Mouse (Mus musculus): Measurements from ENCODE around the gene Npcd. TPM values are rescaled to one million over a fixed set of nuclear protein-coding genes. Genes with fewer than 3 reads are reported as not detected.
"Not testable (repeated sequence)": the region's sequence is repeated elsewhere in the genome, so short reads cannot be mapped to it uniquely, and the experiment has no call there.

Gene Npcd
- total RNA-seq, 2 experiments from 2014 or later, result 1.2 to 1.7 TPM

- peak; percentile 82 for DNase-seq
Observed at GRCm38 (mm10) chr15:79830388-79830787, 3.6 kb downstream of the Npcd start.

GRCm38 (mm10) chr15:79829431-79829830 is 4.6 kb downstream of the Npcd start:
- no peak for DNase-seq

GRCm38 (mm10) chr15:79828366-79829035 is 5.5 kb downstream of the Npcd start:
- DNase-seq, result peak; percentile 47

- DNase-seq, result no peak
Observed at GRCm38 (mm10) chr15:79827778-79828210, 6.2 kb downstream of the Npcd start.

- DNase-seq, result no peak
Observed at GRCm38 (mm10) chr15:79827061-79827777, 6.8 kb downstream of the Npcd start.

GRCm38 (mm10) chr15:79826221-79826935 is 7.7 kb downstream of the Npcd start:
- DNase-seq, result no peak

GRCm38 (mm10) chr15:79825146-79825825 is 8.8 kb downstream of the Npcd start:
- no peak for DNase-seq

- DNase-seq, result peak; percentile 75
Observed at GRCm38 (mm10) chr15:79823588-79824280, 10.3 kb downstream of the Npcd start.

GRCm38 (mm10) chr15:79822265-79823199 is 11.5 kb downstream of the Npcd start:
- DNase-seq, result peak; percentile 49

GRCm38 (mm10) chr15:79818325-79818724 is 15.7 kb downstream of the Npcd start:
- DNase-seq, result no peak

- DNase-seq, result no peak
Observed at GRCm38 (mm10) chr15:79813666-79814258, 20.3 kb downstream of the Npcd start.

GRCm38 (mm10) chr15:79812840-79813239 is 21.2 kb downstream of the Npcd start:
- DNase-seq, result not testable (repeated sequence)

- DNase-seq, result no peak
Observed at GRCm38 (mm10) chr15:79810997-79811396, 23.0 kb downstream of the Npcd start.

GRCm38 (mm10) chr15:79810061-79810460 is 24.0 kb downstream of the Npcd start:
- DNase-seq, result no peak

GRCm38 (mm10) chr15:79808658-79809057 is 25.4 kb downstream of the Npcd start:
- no peak for DNase-seq

- peak; percentile 66 for DNase-seq
Observed at GRCm38 (mm10) chr15:79808114-79808513, 25.9 kb downstream of the Npcd start.

- no peak for DNase-seq
Observed at GRCm38 (mm10) chr15:79807050-79807449, 27.0 kb downstream of the Npcd start.

- no peak for DNase-seq
Observed at GRCm38 (mm10) chr15:79805246-79805645, 28.8 kb downstream of the Npcd start.

GRCm38 (mm10) chr15:79804352-79805071 is 29.5 kb downstream of the Npcd start, which contains the start of gene Nptxr:
Nptxr (minus strand) TSS chr15:79804766.
- DNase-seq, result peak; percentile 76

Data from adrenal gland, postnatal 10 days (tissue).